Mouse (Mus musculus) right cerebral cortex, postnatal 14 days (tissue): ENCODE measurements around the gene S1pr5.
A peak's percentile ranks its signal among the peaks of the same experiment; 100 is the strongest.
"Not testable (repeated sequence)": the region's sequence is repeated elsewhere in the genome, so short reads cannot be mapped to it uniquely, and the experiment has no call there.

Experiments used
- DNase-seq: peaks from one replicate; pipeline ENCODE4 v3.0.0; 2022

The S1pr5 gene

GRCm38 (mm10) chr9:21248326-21248725 is at the start of gene S1pr5:
Gene S1pr5 (minus strand): TSS chr9:21248443.
- no peak for DNase-seq

- DNase-seq = no peak
Measured at GRCm38 (mm10) chr9:21292271-21292670, 44.0 kb upstream of the S1pr5 start.

GRCm38 (mm10) chr9:21291868-21292267 is 43.6 kb upstream of the S1pr5 start:
- not testable (repeated sequence) for DNase-seq

GRCm38 (mm10) chr9:21291022-21291787 is 43.0 kb upstream of the S1pr5 start, which contains the start of gene Cdkn2d:
Gene Cdkn2d (minus strand): TSS chr9:21291407.
- peak; percentile 99 for DNase-seq

- no peak for DNase-seq
Measured at GRCm38 (mm10) chr9:21290589-21290988, 42.3 kb upstream of the S1pr5 start.

GRCm38 (mm10) chr9:21289337-21289671 is 41.1 kb upstream of the S1pr5 start:
- DNase-seq = no peak

- no peak for DNase-seq
Measured at GRCm38 (mm10) chr9:21288404-21289336, 40.4 kb upstream of the S1pr5 start.

GRCm38 (mm10) chr9:21287571-21288402 is 39.5 kb upstream of the S1pr5 start, which contains the start of gene Kri1:
Gene Kri1 (minus strand): TSS chr9:21287969.
- DNase-seq = peak; percentile 96

GRCm38 (mm10) chr9:21286753-21287152 is 38.5 kb upstream of the S1pr5 start:
- no peak for DNase-seq

GRCm38 (mm10) chr9:21283994-21284393 is 35.8 kb upstream of the S1pr5 start:
- no peak for DNase-seq

- no peak for DNase-seq
Measured at GRCm38 (mm10) chr9:21283591-21283990, 35.3 kb upstream of the S1pr5 start.

- no peak for DNase-seq
Measured at GRCm38 (mm10) chr9:21277776-21278175, 29.5 kb upstream of the S1pr5 start.

- no peak for DNase-seq
Measured at GRCm38 (mm10) chr9:21276307-21276706, 28.1 kb upstream of the S1pr5 start.

GRCm38 (mm10) chr9:21275727-21276126 is 27.5 kb upstream of the S1pr5 start:
- no peak for DNase-seq

GRCm38 (mm10) chr9:21275013-21275710 is 26.9 kb upstream of the S1pr5 start:
- no peak for DNase-seq

- DNase-seq = no peak
Measured at GRCm38 (mm10) chr9:21274336-21274735, 26.1 kb upstream of the S1pr5 start.

- DNase-seq = no peak
Measured at GRCm38 (mm10) chr9:21273520-21274228, 25.4 kb upstream of the S1pr5 start.

GRCm38 (mm10) chr9:21273094-21273493 is 24.9 kb upstream of the S1pr5 start:
- DNase-seq = no peak

GRCm38 (mm10) chr9:21272391-21272790 is 24.1 kb upstream of the S1pr5 start:
- no peak for DNase-seq

GRCm38 (mm10) chr9:21269590-21269989 is 21.3 kb upstream of the S1pr5 start:
- DNase-seq = not testable (repeated sequence)

- no peak for DNase-seq
Measured at GRCm38 (mm10) chr9:21268305-21268704, 20.1 kb upstream of the S1pr5 start.

- DNase-seq = no peak
Measured at GRCm38 (mm10) chr9:21266889-21267288, 18.6 kb upstream of the S1pr5 start.
